Mouse (Mus musculus) left cerebral cortex, adult 9 months (tissue): ENCODE results near the gene Olig1.

ENCODE experiments used
- DNase-seq, 2 experiments: peaks; one replicate each; pipeline ENCODE4 v3.0.0; 2022; ENCODE audit warnings: low spot score in 2 of 2

The Olig1 gene

DNA sequence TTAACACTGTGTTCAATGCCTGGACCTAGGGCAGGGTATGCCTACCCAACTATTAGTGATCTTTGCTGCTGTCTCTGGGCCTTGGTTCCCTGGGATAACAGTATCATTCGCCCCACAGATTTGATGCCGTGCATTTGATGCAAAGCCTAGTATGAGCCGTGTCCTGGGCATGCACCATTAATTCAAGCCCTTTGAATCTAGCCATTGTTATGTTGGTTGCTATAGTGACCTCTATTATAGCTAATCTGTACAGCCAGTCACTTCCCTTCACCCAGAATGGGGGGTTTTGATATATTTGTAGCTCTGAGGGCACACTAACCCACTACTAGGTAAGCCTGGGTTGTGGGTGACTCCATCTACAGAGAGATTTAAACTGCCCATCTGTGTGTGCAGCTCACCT lies 40.3 kb downstream of the Olig1 start:
- DNase-seq, result no peak

DNA sequence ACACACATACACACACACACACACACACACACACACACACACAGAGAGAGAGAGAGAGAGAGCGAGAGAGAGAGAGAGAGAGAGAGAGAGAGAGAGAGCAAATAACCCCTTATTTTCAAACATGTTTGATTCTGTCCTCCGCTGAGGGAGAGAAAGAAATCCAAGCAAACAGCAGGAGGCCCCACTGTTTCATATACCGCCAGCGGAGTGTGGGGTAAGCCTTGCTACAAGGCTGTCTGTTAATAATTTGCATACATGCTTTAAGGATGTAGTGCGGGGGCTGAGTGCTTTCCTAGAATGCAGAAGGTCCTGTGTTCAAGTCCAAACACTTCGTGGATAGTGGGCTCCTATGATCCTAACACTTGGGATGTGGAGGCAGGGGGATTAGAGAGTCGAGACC lies 43.3 kb downstream of the Olig1 start:
- DNase-seq, result no peak

- DNase-seq, result peak; percentile 10 to 82
These were observed 44.7 kb downstream of the Olig1 start for GRCm38 (mm10) chr16:91314114-91314775.

DNA sequence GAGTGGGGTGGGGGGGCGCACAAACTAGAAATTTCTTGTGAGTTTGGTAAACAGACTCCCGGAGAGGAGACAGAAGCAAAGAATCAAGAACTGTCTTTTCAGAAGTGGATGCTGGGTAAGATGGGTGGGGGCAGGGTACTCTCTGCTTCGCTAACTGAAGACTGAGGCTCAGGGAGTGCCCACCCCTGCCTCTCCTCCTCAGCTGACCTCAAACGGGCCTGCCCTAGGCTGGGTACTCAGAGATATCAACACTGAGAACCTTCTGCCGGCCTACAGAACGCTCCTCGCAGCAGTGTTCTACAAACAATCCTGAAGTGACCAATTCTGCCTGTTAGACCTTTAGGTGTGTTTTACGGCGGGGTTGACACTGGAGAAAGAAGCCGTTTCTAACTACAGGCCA lies 50.6 kb downstream of the Olig1 start:
- DNase-seq, result no peak

DNA sequence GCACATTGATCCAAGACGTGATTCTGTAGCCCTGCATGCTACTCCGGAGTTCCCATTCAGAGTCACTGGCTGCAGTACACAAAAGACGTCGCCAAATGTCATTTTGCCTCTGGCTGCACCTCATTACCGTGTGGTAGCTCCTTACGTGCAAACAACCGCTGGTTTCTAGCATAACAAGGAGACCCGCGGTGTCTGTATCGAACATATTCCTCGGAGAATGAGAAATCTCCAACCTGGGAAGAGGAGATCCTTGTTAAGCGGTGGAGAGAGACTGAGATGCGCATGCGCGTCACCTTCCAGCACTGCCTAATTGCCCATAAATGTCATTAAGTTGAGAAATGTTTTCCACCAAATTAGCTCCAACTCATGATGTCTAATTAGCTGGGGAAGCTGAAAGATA lies 51.0 kb downstream of the Olig1 start:
- peak in 1 of 2 experiments; percentile 10 for DNase-seq
